Mouse (Mus musculus) liver, embryonic 16.5 days (tissue): ENCODE data around the gene Stat5b. TPM values are rescaled to one million over a fixed set of nuclear protein-coding genes. Genes with fewer than 3 reads are reported as not detected.

Experiments
- ATAC-seq: fragments of 200-750 bp; cut with Nextera tagmentation; 2 replicates; pipeline ENCODE4 v1.8.0; 2017; ENCODE audit warnings: low read depth, mild to moderate bottlenecking, moderate number of reproducible peaks, moderate library complexity
- H3K27ac ChIP-seq: fragments of 300-500 bp; sonication (generic); 2 replicates; pipeline ENCODE4 v1.5.1; 2014; ENCODE audit warnings: mild to moderate bottlenecking, low read length
- H3K27me3 ChIP-seq: fragments of 300-500 bp; sonication (generic); 2 replicates; pipeline ENCODE4 v1.6.1; 2014; ENCODE audit warnings: low read depth, low read length, mixed read lengths; ENCODE audit not compliant: control insufficient read depth, insufficient read depth
- H3K36me3 ChIP-seq: fragments of 300-500 bp; sonication (generic); 2 replicates; pipeline ENCODE4 v1.6.1; 2014; ENCODE audit warnings: mild to moderate bottlenecking; ENCODE audit not compliant: control insufficient read depth, insufficient read depth
- H3K4me1 ChIP-seq: fragments of 300-500 bp; sonication (generic); 2 replicates; pipeline ENCODE4 v1.6.1; 2014; ENCODE audit warnings: low read depth, low read length, mixed read lengths; ENCODE audit not compliant: control insufficient read depth
- H3K4me2 ChIP-seq: fragments of 300-500 bp; sonication (generic); 2 replicates; pipeline ENCODE4 v1.6.1; 2014; ENCODE audit warnings: low read depth, low read length, mixed read lengths
- H3K4me3 ChIP-seq: fragments of 300-500 bp; sonication (generic); 2 replicates; pipeline ENCODE4 v1.5.1; 2014; ENCODE audit warnings: low read depth, mild to moderate bottlenecking, low read length
- H3K9ac ChIP-seq: fragments of 300-500 bp; sonication (generic); 2 replicates; pipeline ENCODE4 v1.6.1; 2014; ENCODE audit warnings: low read depth, low read length
- H3K9me3 ChIP-seq: fragments of 300-500 bp; sonication (generic); replicated peaks from 2 replicates; pipeline ENCODE4 v1.6.1; 2016; ENCODE audit warnings: low read length; ENCODE audit not compliant: control insufficient read depth
- WGBS: fragments of 180-500 bp; shearing (Covaris S2); extraction: QIAGEN DNeasy Blood & Tissue Kit; methylation state at CpG from one replicate; pipeline ENCODE4 v1.1.7; 2014; ENCODE audit not compliant: insufficient replicate concordance; 5-methylcytosine and 5-hydroxymethylcytosine counted together
- polyA plus RNA-seq: library from polyadenylated mRNA; unstranded; fragments of >200 nt; fragmentation: Nextera tagmentation; extraction: Ambion mirVana; gene quantifications from 2 replicates; pipeline ENCODE4 v1.2.1, GENCODE M21; 2015

Stat5b gene
- polyA plus RNA-seq, 1 experiment from 2014 or later = 22.6 TPM

DNA sequence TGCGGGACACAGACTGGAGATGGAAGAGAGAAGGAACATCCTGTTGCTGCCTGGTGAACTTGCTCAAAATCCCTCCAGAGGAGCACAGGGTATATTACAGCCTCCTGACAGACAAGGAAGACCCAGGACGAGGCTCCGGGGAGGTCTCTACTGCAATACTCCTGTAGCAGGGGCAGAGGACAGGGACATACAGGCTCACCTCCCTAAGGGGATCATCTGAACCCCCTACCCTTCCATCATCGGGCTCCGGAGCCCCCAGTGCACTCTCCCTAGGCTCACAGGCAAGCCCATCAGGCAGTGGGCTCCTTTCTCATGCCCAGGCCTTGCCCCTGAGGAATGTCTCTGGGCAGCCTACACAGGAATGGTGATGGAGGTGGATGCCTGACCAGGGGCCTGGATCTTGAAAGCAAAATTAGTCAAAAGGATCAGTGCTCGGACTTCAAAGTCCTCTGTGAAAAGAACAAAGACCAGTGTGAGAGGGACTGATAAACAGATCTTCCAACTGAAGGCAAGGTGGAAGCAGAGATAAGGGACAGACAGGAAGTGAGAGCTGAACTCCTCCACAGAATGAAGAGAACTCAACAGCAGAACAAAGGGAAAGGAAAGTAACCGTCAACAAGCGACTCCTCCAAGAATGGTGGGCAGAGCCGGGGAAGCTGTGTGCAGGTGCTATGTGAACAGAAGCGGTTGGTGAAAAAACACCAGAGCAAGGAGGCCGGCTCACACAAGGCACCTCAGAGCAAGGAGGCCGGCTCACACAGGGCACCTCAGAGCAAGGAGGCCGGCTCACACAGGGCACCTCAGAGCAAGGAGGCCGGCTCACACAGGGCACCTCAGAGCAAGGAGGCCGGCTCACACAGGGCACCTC lies 41.0 kb upstream of the Stat5b start:
- Histone ChIP-seq H3K4me1 (peaks cover 54% of the 10 kb centered on the region), H3K36me3 (peaks cover 6% of the 10 kb centered on the region; the same call in 1 of the 2 replicates), H3K27me3 (no peaks in the 10 kb centered on the region), H3K9me3 (no peaks in the 10 kb centered on the region), H3K4me3 (peak overlapping the region; percentile 19), H3K27ac (peak overlapping the region; percentile 73), H3K9ac (peak overlapping the region; percentile 40), H3K4me2 (peak overlapping the region; percentile 54)
- 19% methylated on average over 15 of the region's 15 CpGs for WGBS
- ATAC-seq = peak; percentile 81

DNA sequence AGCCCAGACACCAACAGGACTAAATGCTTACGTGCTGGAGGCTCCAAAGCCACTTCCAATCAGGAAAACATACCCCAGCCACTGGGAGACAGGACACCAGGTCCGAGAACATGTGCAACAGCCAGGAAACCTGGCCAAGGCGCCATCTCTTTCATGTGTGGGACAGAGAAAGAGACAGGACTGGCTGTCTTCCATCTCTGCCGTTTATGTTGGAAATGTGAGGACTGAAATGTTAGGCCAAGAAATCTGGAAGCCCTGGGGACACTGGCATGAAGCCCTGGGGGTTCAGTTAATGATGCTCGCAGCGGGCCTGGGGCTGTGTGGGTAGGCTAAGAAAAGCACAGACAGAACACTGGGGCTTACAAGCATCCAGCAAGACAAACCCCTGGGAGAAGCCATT lies 40.0 kb upstream of the Stat5b start:
- Histone ChIP-seq H3K4me1 (peaks cover 65% of the 10 kb centered on the region), H3K9ac (no peak overlapping the region), H3K4me2 (no peak overlapping the region), H3K27ac (no peak overlapping the region), H3K9me3 (no peaks in the 10 kb centered on the region), H3K27me3 (no peaks in the 10 kb centered on the region), H3K4me3 (no peak overlapping the region), H3K36me3 (peaks cover 2% of the 10 kb centered on the region; the same call in 1 of the 2 replicates)
- WGBS = 82% methylated on average over 6 of the region's 6 CpGs
- no peak for ATAC-seq

DNA sequence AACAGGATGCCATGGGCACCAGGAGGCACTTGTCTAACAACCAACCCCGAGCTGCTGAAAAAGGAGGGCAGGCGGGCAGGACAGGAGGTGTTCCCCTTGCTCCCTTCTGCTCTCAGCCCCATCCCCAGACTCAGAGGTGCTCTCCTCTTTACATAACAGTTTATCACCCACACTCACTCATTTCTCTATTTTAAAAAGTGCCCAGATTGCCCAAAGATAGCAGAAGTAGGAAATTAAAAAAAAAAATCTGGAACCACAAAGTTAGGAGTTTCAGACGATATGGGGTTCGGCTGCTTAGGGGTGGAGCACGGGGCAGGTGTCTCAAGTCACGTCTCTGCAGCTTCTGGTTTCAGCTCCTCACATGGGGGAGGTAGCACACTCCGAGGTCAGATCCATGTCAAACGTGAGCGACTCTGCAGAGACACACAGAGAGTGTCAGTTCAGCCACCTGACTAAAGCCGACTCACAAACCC lies 37.9 kb upstream of the Stat5b start:
- ATAC-seq = no peak
- WGBS = 17% methylated on average over 10 of the region's 10 CpGs
- H3K4me1 ChIP-seq = peaks cover 61% of the 10 kb centered on the region
- no peaks in the 10 kb centered on the region for H3K9me3 ChIP-seq
- H3K4me3 ChIP-seq = no peak overlapping the region
- H3K36me3 ChIP-seq = peaks cover 2% of the 10 kb centered on the region; the same call in 1 of the 2 replicates
- peak overlapping the region; percentile 87; the same call in 1 of the 2 replicates for H3K27ac ChIP-seq
- no peaks in the 10 kb centered on the region for H3K27me3 ChIP-seq
- H3K9ac ChIP-seq = no peak overlapping the region
- no peak overlapping the region for H3K4me2 ChIP-seq

DNA sequence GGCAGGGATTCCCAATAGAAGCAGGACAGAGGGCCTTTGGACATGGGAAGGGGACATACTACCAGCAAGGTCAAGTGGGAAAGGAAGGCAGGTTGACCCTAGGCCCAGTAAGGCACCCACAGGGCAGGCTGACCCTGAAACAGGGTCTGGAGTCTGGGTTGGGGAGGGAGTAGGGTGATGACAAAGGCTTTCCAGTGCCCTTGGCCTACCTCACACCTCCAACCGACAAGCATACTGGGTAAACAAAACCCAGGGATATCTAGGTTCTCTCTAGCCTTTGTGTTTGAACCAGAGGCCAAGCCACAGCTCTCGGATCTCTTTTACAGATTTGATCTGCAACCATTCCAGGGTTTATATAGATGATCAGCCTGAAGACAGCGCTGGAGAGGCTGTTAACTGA lies 37.2 kb upstream of the Stat5b start:
- Histone ChIP-seq H3K27me3 (no peaks in the 10 kb centered on the region), H3K36me3 (peaks cover 2% of the 10 kb centered on the region; the same call in 1 of the 2 replicates), H3K27ac (peak overlapping the region; percentile 87), H3K9ac (no peak overlapping the region), H3K4me2 (no peak overlapping the region), H3K9me3 (no peaks in the 10 kb centered on the region), H3K4me3 (no peak overlapping the region), H3K4me1 (peaks cover 59% of the 10 kb centered on the region)
- WGBS = 60% methylated on average over 3 of the region's 3 CpGs
- no peak for ATAC-seq

DNA sequence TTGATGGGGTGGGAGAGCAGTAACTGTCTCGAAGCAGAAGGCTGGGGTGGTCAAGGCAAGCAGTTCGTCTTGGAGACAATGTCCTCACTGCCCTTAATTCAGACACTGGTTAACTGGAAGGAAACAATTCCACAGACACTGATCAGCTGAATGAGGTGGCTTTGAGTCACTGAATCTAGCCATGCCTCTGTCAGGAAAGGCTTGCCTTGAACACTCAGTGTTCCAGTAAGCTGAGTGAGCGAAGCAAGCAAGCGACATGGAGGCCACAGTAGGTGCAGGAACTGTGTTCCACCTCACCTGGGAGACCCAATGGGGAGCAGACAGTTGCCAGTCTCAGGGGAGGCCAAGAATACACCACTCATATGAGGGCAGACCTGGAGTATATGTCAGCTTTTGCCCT lies 36.7 kb upstream of the Stat5b start:
- Histone ChIP-seq H3K4me3 (no peak overlapping the region), H3K27ac (peak overlapping the region; percentile 87), H3K27me3 (no peaks in the 10 kb centered on the region), H3K4me1 (peaks cover 55% of the 10 kb centered on the region), H3K4me2 (no peak overlapping the region), H3K9me3 (no peaks in the 10 kb centered on the region), H3K36me3 (no peaks in the 10 kb centered on the region; the same call in 1 of the 2 replicates), H3K9ac (no peak overlapping the region)
- 72% methylated on average over 4 of the region's 4 CpGs for WGBS
- ATAC-seq = no peak

DNA sequence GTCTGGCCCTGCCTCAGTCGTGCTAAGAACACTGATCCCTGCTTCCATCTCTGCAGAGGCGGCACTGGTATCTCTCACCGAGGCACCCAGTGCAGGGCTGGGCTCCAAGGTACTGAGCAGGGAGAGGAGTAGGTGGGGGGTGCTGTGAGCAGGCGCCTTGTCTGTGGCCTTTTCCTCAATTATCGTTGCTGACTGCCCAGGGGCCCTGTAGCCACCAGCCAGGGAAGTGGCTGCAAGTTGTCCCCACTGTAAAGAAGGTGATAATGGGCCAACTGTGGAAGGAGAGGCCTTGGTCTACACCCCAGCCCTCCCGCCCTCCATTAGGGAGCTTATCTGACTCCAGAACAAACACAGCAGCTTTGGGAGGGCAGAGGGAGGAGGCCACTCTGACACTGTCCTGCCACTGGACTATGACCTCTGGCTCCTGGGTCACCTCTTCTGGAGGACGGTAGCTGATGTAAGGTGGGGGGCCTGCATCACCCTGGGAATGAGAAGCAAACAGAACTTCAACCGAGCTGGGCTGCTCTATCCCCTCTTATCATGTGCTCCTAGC lies 35.7 kb upstream of the Stat5b start:
- WGBS = 12% methylated on average over 8 of the region's 8 CpGs
- Histone ChIP-seq H3K9ac (no peak overlapping the region), H3K4me2 (peak overlapping the region; percentile 35), H3K36me3 (no peaks in the 10 kb centered on the region; the same call in 1 of the 2 replicates), H3K4me3 (no peak overlapping the region), H3K27me3 (no peaks in the 10 kb centered on the region), H3K4me1 (peaks cover 46% of the 10 kb centered on the region), H3K9me3 (no peaks in the 10 kb centered on the region), H3K27ac (peak overlapping the region; percentile 87)
- peak; percentile 90 for ATAC-seq

DNA sequence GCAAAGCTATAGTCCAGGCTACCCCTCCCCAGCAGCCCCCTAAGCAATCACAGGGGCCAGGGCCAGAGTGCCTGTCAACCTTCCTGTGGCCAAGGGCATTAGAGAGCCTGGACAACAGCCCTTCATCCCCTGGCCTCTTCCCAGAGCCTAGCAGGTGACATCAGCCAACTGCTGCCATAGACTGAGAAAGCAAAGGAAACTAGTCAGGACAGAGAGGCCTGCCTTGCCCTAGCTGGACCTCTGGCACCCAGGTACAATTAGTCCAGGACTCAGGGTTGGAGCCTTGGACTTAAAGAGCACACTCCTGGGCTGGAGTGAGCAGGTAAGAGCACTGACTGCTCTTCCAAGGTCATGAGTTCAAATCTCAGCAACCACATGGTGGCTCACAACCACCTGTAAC lies 34.9 kb upstream of the Stat5b start:
- H3K9me3 ChIP-seq = no peaks in the 10 kb centered on the region
- H3K4me1 ChIP-seq = peaks cover 44% of the 10 kb centered on the region
- no peak for ATAC-seq
- H3K27ac ChIP-seq = peak overlapping the region; percentile 87
- no peaks in the 10 kb centered on the region for H3K27me3 ChIP-seq
- no peaks in the 10 kb centered on the region; the same call in 1 of the 2 replicates for H3K36me3 ChIP-seq
- H3K4me3 ChIP-seq = no peak overlapping the region
- H3K4me2 ChIP-seq = no peak overlapping the region
- H3K9ac ChIP-seq = no peak overlapping the region

DNA sequence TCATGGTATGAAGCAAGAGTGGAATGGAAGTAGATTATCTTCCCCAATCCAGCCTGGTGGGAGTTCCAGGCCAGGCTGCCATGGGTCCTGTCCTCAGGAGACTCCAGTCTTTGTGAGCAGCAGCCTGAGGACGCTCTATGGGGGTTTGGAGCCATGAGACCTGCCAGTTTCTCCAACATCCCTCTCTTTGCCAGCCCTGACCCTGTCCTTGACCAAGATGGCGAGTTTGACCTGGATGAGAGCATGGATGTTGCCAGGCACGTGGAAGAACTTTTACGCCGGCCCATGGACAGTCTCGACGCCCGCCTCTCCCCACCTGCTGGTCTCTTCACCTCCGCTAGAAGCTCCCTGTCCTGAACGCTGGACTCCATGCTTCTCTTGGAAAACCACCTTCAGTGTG lies 33.1 kb upstream of the Stat5b start:
- peaks cover 52% of the 10 kb centered on the region for H3K4me1 ChIP-seq
- H3K36me3 ChIP-seq = no peaks in the 10 kb centered on the region
- no peak overlapping the region for H3K4me3 ChIP-seq
- no peak overlapping the region for H3K9ac ChIP-seq
- WGBS = 84% methylated on average over 10 of the region's 10 CpGs
- H3K4me2 ChIP-seq = no peak overlapping the region
- no peaks in the 10 kb centered on the region for H3K9me3 ChIP-seq
- ATAC-seq = no peak
- H3K27ac ChIP-seq = no peak overlapping the region
- no peaks in the 10 kb centered on the region for H3K27me3 ChIP-seq
